Mouse (Mus musculus): ENCODE results near the gene Gm20662. TPM values are rescaled to one million over a fixed set of nuclear protein-coding genes. Genes with fewer than 3 reads are reported as not detected.

Gm20662 gene
- polyA plus RNA-seq, 1 experiment from 2014 or later: 1.3 TPM

DNA sequence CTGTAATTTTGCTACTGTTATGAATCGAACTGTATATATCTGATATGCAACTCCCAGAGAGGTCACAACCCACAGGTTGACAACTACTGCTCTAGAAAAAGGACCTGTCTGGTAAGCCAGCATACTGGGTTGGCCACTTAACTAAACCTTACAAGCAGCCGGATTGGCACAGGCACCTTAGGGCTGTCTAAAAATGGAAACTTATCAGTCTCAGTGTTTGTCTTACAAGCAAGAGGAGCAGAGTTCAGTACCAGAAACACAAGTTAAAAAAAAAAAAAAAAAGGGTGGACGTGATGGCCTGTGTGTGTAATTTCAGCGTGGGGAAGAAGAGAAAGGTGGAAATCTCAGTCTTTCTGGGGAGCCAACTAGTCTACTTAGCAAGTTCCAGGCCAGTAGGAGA, 75.7 kb downstream of the Gm20662 start:
- Histone ChIP-seq H3K9ac (replicated peaks) (no peak overlapping the region), H3K9me3 (no peaks in the 10 kb centered on the region), H3K4me1 (replicated peaks) (no peaks in the 10 kb centered on the region), H3K4me3 (replicated peaks) (no peak overlapping the region), H3K4me2 (no peak overlapping the region), H3K36me3 (peaks cover 48% of the 10 kb centered on the region), H3K27me3 (no peaks in the 10 kb centered on the region), H3K27ac (no peak overlapping the region)
- ATAC-seq (ENCODE audit: insufficient number of reproducible peaks, insufficient read depth, low FRiP score, low TSS enrichment, low read depth): no peak
- WGBS: 90% methylated on average over 4 of the region's 4 CpGs

DNA sequence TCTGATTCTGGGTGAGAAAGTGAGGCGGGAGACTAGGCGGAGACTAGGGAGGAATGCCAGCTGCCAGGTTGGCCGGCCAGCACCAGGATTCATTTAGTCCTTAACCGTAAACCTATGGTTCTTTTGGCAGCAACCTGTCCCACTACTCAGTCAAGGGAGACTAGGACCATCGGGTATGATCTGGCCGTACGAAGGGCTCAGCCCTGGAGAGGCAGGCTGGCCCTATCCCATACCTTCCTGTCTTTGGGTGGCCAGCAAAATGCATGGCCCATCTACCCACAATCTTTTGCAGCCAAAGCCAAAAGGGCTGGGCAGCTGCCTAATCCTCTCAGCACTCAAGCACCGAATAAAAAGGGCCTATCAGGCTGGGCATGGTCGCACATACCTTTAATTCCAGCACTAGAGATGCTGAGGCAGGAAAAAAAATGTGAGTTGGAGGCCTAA, 76.4 kb downstream of the Gm20662 start:
- WGBS: 63% methylated on average over 9 of the region's 9 CpGs
- Histone ChIP-seq H3K4me1 (replicated peaks) (no peaks in the 10 kb centered on the region), H3K27me3 (no peaks in the 10 kb centered on the region), H3K4me2 (no peak overlapping the region), H3K27ac (0 out of 2 replicates have a peak overlapping the region, but pooled peaks have one; percentile 0), H3K9ac (replicated peaks) (no peak overlapping the region), H3K4me3 (replicated peaks) (no peak overlapping the region), H3K9me3 (no peaks in the 10 kb centered on the region), H3K36me3 (peaks cover 47% of the 10 kb centered on the region)
- no peak for ATAC-seq (ENCODE audit: insufficient number of reproducible peaks, insufficient read depth, low FRiP score, low TSS enrichment, low read depth)

DNA sequence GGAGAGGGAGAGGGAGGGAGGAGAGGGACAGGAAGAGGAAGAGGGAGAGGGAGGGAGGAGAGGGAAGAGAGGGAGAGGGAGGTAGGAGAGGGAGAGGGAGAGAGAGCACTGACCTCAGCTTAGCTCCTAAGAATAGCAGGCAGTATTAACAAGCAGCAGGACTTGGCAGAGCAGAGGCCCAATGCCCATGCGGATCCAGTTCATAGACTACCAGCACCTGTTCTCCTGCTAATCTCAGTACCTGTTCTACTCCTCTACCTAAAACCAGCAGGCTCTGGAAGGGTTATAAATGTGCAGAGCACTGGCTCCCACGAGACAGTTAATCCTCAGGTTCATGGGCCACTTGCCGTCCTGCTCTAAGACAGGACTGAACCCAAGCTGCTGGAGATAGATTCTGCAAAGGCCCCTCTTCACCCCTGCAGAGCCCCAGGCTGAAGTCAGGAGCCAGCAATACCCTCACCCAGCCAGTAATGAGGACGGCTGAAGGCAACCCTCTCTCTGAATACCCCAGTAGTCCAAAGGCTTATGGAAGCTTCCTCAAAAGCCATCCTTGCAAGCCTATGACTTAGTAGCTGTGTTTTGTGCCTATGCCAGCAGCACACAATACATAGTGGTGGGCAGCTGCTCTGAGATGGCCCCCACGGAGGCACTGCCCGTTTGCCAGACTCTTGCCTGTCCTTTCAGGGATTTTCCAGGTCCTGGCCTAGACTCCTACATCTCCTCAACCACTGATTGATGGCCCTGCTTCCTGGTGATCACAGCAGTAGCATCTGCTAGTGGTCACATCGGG, 77.2 kb downstream of the Gm20662 start:
- ATAC-seq (ENCODE audit: insufficient number of reproducible peaks, insufficient read depth, low FRiP score, low TSS enrichment, low read depth): no peak
- Histone ChIP-seq H3K4me1 (replicated peaks) (peaks cover 8% of the 10 kb centered on the region), H3K27me3 (no peaks in the 10 kb centered on the region), H3K4me3 (replicated peaks) (no peak overlapping the region), H3K4me2 (no peak overlapping the region), H3K9ac (replicated peaks) (peak overlapping the region; percentile 42; the same call in 1 of the 2 replicates), H3K27ac (no peak overlapping the region), H3K36me3 (peaks cover 47% of the 10 kb centered on the region), H3K9me3 (no peaks in the 10 kb centered on the region)
- 61% methylated on average over 7 of the region's 7 CpGs for WGBS

GRCm38 (mm10) chr9:108080168-108080567, 84.0 kb downstream of the Gm20662 start, which contains the start of gene Mst1:
Gene Mst1, plus strand, starts transcription at chr9:108080436.
- Histone ChIP-seq H3K27ac (peak within 1 kb of the TSS; percentile 29; the same call in 1 of the 2 replicates), H3K27me3 (peaks cover 51% of the 10 kb centered on the region)
- 70% methylated on average over 5 of the region's 5 CpGs for WGBS

GRCm38 (mm10) chr9:108082549-108082948, 86.4 kb downstream of the Gm20662 start:
- Histone ChIP-seq H3K27ac (no peak overlapping the region), H3K4me2 (peak overlapping the region; percentile 47), H3K9ac (replicated peaks) (no peak overlapping the region), H3K27me3 (peaks cover 51% of the 10 kb centered on the region), H3K4me3 (replicated peaks) (peak overlapping the region; percentile 19), H3K9me3 (no peaks in the 10 kb centered on the region), H3K36me3 (peaks cover 39% of the 10 kb centered on the region), H3K4me1 (replicated peaks) (peaks cover 21% of the 10 kb centered on the region)
- ATAC-seq (ENCODE audit: insufficient number of reproducible peaks, insufficient read depth, low FRiP score, low TSS enrichment, low read depth): no peak
- WGBS: 6% methylated on average over 19 of the region's 19 CpGs

More at GRCm38 (mm10) chr9:108080168-108080567, 84.0 kb downstream of the Gm20662 start, which contains the start of gene Mst1:
- H3K9me3 ChIP-seq: no peaks in the 10 kb centered on the region
- H3K4me1 ChIP-seq (replicated peaks): peaks cover 21% of the 10 kb centered on the region
- H3K4me2 ChIP-seq: peak within 1 kb of the TSS; percentile 87
- peak within 1 kb of the TSS; percentile 94 for H3K9ac ChIP-seq (replicated peaks)
- peak within 1 kb of the TSS; percentile 89 for H3K4me3 ChIP-seq (replicated peaks)
- peaks cover 22% of the 10 kb centered on the region for H3K36me3 ChIP-seq
- no peak for ATAC-seq (ENCODE audit: insufficient number of reproducible peaks, insufficient read depth, low FRiP score, low TSS enrichment, low read depth)

DNA sequence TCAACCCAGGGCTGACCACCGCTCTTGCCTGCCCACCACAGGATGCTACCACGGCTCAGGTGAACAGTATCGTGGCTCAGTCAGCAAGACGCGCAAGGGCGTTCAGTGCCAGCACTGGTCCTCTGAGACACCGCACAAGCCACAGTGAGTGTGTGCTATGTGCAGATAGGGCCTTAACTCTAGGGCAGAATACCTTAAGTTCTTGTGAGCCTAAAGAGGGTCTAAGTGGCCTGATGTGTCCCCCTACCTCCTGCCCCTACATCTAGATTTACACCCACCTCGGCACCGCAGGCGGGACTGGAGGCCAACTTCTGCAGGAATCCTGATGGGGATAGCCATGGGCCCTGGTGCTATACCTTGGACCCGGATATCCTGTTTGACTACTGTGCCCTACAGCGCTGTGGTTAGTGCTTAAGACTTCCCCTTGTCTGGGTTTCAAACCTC, 86.9 kb downstream of the Gm20662 start, which contains the start of gene Rnf123:
Gene Rnf123 (minus strand): TSS at position 359 of the 444 bp plus-strand sequence.
- Histone ChIP-seq H3K27ac (no peak within 1 kb of the TSS), H3K4me3 (replicated peaks) (peak within 1 kb of the TSS; percentile 19), H3K4me2 (peak within 1 kb of the TSS; percentile 47), H3K9me3 (no peaks in the 10 kb centered on the region), H3K36me3 (peaks cover 44% of the 10 kb centered on the region), H3K27me3 (peaks cover 51% of the 10 kb centered on the region), H3K9ac (replicated peaks) (no peak within 1 kb of the TSS), H3K4me1 (replicated peaks) (peaks cover 17% of the 10 kb centered on the region)
- ATAC-seq (ENCODE audit: insufficient number of reproducible peaks, insufficient read depth, low FRiP score, low TSS enrichment, low read depth): no peak
- WGBS: 27% methylated on average over 12 of the region's 12 CpGs

DNA sequence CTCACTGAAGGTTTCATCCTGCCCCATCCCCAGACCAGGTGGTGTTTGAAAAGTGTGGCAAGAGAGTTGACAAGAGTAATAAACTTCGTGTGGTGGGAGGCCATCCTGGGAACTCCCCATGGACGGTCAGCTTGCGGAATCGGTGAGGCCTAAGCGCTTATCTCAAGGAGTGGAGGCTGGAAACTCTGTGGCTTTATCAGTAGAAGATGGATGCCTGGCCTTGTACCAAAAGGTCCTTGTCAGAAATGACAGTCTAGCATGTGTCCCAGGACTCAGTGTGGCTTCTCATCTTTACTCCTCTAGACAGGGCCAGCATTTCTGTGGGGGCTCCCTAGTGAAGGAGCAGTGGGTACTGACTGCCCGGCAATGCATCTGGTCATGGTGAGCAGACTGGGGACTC, 87.4 kb downstream of the Gm20662 start:
- WGBS: 81% methylated on average over 6 of the region's 6 CpGs
- no peaks in the 10 kb centered on the region for H3K9me3 ChIP-seq
- H3K36me3 ChIP-seq: peaks cover 49% of the 10 kb centered on the region
- peaks cover 51% of the 10 kb centered on the region for H3K27me3 ChIP-seq
- no peak overlapping the region for H3K4me2 ChIP-seq
- H3K27ac ChIP-seq: no peak overlapping the region
- no peak overlapping the region for H3K4me3 ChIP-seq (replicated peaks)
- H3K4me1 ChIP-seq (replicated peaks): peaks cover 11% of the 10 kb centered on the region
- H3K9ac ChIP-seq (replicated peaks): no peak overlapping the region
- ATAC-seq (ENCODE audit: insufficient number of reproducible peaks, insufficient read depth, low FRiP score, low TSS enrichment, low read depth): no peak

DNA sequence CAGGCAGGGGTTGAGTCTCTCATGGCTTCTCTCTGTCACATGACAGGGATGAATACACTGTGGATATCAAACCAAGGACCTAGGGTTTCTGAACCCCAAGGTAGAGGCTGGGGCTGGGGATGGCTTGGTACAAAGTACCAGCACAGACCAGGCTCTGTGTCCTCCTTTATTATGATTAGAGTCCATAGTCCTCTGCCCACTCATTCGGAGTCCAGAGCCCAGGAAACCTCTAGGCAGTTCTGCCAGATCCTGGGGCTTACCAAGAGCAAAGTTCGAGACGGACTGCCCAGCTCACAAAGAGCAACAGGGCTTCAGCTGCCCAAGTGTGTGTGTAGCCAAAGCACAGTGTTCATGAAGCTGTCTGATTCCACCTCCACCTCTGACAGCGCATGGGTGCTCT, 89.1 kb downstream of the Gm20662 start:
- Histone ChIP-seq H3K36me3 (peaks cover 66% of the 10 kb centered on the region), H3K27ac (no peak overlapping the region)
- 96% methylated on average over 4 of the region's 4 CpGs for WGBS

GRCm38 (mm10) chr9:108090611-108091120, 94.5 kb downstream of the Gm20662 start:
- no peak overlapping the region for H3K27ac ChIP-seq
- no peak overlapping the region for H3K4me2 ChIP-seq
- no peak for ATAC-seq (ENCODE audit: insufficient number of reproducible peaks, insufficient read depth, low FRiP score, low TSS enrichment, low read depth)
- no peaks in the 10 kb centered on the region for H3K27me3 ChIP-seq
- H3K36me3 ChIP-seq: peaks cover 73% of the 10 kb centered on the region
- peaks cover 16% of the 10 kb centered on the region for H3K4me1 ChIP-seq (replicated peaks)
- 95% methylated on average over 7 of the region's 7 CpGs for WGBS
- H3K4me3 ChIP-seq (replicated peaks): no peak overlapping the region
- H3K9ac ChIP-seq (replicated peaks): no peak overlapping the region
- H3K9me3 ChIP-seq: no peaks in the 10 kb centered on the region

More for the DNA sequence above, 89.1 kb downstream of the Gm20662 start:
- peaks cover 5% of the 10 kb centered on the region; the same call in 1 of the 2 replicates for H3K4me1 ChIP-seq (replicated peaks)
- no peak overlapping the region for H3K4me3 ChIP-seq (replicated peaks)
- H3K9me3 ChIP-seq: no peaks in the 10 kb centered on the region
- H3K4me2 ChIP-seq: no peak overlapping the region
- H3K27me3 ChIP-seq: peaks cover 47% of the 10 kb centered on the region
- no peak for ATAC-seq (ENCODE audit: insufficient number of reproducible peaks, insufficient read depth, low FRiP score, low TSS enrichment, low read depth)
- no peak overlapping the region for H3K9ac ChIP-seq (replicated peaks)

DNA sequence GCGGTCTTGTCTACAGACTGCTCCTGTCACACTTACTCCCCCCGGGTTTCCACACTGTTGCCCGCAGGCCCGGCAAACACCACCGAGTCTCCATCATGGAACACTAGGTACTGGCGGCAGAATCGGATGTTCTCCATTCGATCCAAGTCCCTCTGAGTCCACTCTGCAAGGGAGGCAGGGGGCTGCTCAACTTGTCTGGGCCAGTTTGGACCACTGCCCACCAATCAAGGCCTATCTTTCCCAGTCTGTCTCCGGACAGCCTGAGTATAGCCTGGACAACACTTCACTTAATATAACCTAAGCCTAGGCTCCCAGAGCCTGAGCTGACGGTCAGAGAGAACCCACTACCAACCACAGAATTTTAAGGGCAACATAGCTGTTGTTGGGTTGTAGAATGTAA, 97.4 kb downstream of the Gm20662 start:
- Histone ChIP-seq H3K9me3 (no peaks in the 10 kb centered on the region), H3K9ac (replicated peaks) (peak overlapping the region; percentile 75), H3K27ac (peak overlapping the region; percentile 84; the same call in 1 of the 2 replicates), H3K27me3 (no peaks in the 10 kb centered on the region), H3K4me2 (peak overlapping the region; percentile 83), H3K36me3 (peaks cover 44% of the 10 kb centered on the region), H3K4me1 (replicated peaks) (peaks cover 16% of the 10 kb centered on the region), H3K4me3 (replicated peaks) (peak overlapping the region; percentile 77)
- no peak for ATAC-seq (ENCODE audit: insufficient number of reproducible peaks, insufficient read depth, low FRiP score, low TSS enrichment, low read depth)
- WGBS: 77% methylated on average over 10 of the region's 10 CpGs

DNA sequence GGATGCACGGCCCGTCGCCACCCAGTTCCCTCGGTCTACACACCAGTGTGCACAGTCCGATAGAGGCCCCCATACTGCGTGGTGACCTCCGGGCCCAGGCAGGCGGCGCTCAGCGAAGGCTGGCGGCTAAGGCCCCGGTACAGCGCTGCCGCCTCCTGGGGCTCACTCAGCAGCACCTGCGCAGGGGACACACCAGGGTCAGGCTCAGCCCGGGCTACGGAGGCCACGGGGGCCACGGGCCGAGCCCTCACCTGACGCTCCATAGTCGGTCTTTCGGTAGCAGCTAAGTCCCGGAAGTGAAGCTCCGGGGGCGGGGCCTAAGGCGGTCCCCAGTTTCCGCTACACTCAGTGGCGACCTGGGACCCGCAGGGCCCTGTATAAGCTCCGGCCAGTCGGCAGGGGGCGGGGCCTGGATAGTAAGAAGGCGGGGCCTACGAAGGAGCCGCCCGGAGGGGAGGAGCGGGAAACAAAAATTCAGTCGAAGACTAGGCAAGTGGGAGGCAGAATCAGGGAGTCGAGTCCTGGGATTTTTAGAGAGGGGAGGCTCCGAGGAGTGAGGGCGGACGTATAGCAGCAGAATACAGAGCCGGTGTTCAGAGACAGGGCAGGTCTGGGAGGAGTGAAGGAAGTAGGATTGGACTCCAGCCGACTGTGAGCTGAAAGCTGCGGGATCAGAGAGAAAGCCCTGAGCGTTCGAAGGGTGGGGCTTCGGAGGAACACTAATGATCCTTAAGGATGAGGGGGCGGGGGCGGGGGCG, 98.2 kb downstream of the Gm20662 start, which contains the start of gene Apeh:
Gene Apeh (minus strand): TSS at position 423 of the 758 bp plus-strand sequence.
- under 1% methylated on average over 52 of the region's 52 CpGs for WGBS

More for the DNA sequence above, 98.2 kb downstream of the Gm20662 start, which contains the start of gene Apeh:
- peak within 1 kb of the TSS; percentile 75 for H3K9ac ChIP-seq (replicated peaks)
- H3K4me1 ChIP-seq (replicated peaks): peaks cover 16% of the 10 kb centered on the region
- H3K4me3 ChIP-seq (replicated peaks): peak within 1 kb of the TSS; percentile 77
- H3K27me3 ChIP-seq: no peaks in the 10 kb centered on the region
- H3K36me3 ChIP-seq: peaks cover 36% of the 10 kb centered on the region
- peak within 1 kb of the TSS; percentile 83 for H3K4me2 ChIP-seq
- ATAC-seq (ENCODE audit: insufficient number of reproducible peaks, insufficient read depth, low FRiP score, low TSS enrichment, low read depth): peak; percentile 87
- no peaks in the 10 kb centered on the region for H3K9me3 ChIP-seq
- H3K27ac ChIP-seq: peak within 1 kb of the TSS; percentile 84

Data from limb, embryonic 12.5 days (tissue).